Mouse (Mus musculus): ENCODE measurements around the gene Pabpc1l.

GRCm38 (mm10) chr2:164010496-164010895 lies 14.8 kb upstream of the Pabpc1l start:
- TF ChIP-seq CTCF (conservative IDR thresholded peaks at IDR 0.05; ENCODE audit: low read length) (no peak), POU5F1 (IDR thresholded peaks at IDR 0.05; ENCODE audit: borderline replicate concordance, low read length) (no peak)

All from E14TG2a.4 (cell line).